ENCODE assay signal across 8 mouse cellular contexts in genomic region chr6:59024806-59025205, GRCm38 (mm10). TPM values are rescaled to one million over a fixed set of nuclear protein-coding genes. Genes with fewer than 3 reads are reported as not detected.
DNase-seq lines count a peak whose midpoint lies in the region; ATAC-seq and TF ChIP-seq lines count a peak whose summit lies in the region.

No protein-coding gene starts in this region.

- no peaks in the 10 kb centered on the region for H3K27me3 ChIP-seq in heart, embryonic 16.5 days (ENCODE audit: control insufficient read depth, insufficient read depth, low read length)
- no peaks in the 10 kb centered on the region for H3K27me3 ChIP-seq in embryonic facial prominence, embryonic 14.5 days (replicated peaks; ENCODE audit: control insufficient read depth, insufficient read depth, low read length)
- H3K27me3 ChIP-seq in hindbrain, postnatal 0 days (ENCODE audit: insufficient read depth, low read length): no peaks in the 10 kb centered on the region
- no peaks in the 10 kb centered on the region for H3K27me3 ChIP-seq in midbrain, embryonic 15.5 days (replicated peaks)

- no peak for TF ChIP-seq CTCF in hindbrain, postnatal 0 days (IDR thresholded peaks at IDR 0.05; ENCODE audit: low read depth)

- peaks cover 8% of the 10 kb centered on the region; the same call in 1 of the 2 replicates for H3K4me1 ChIP-seq in heart, embryonic 16.5 days (ENCODE audit: control insufficient read depth, insufficient read depth, low read length)
- H3K4me1 ChIP-seq in embryonic facial prominence, embryonic 14.5 days (ENCODE audit: control insufficient read depth, insufficient read depth, low read length): peaks cover 5% of the 10 kb centered on the region; the same call in 1 of the 2 replicates
- peaks cover 7% of the 10 kb centered on the region for H3K4me1 ChIP-seq in hindbrain, postnatal 0 days (ENCODE audit: insufficient read depth, low read length)
- H3K4me1 ChIP-seq in midbrain, embryonic 15.5 days: peaks cover 13% of the 10 kb centered on the region

- H3K36me3 ChIP-seq in heart, embryonic 16.5 days (ENCODE audit: control insufficient read depth, insufficient read depth): no peaks in the 10 kb centered on the region
- no peaks in the 10 kb centered on the region for H3K36me3 ChIP-seq in embryonic facial prominence, embryonic 14.5 days (ENCODE audit: control insufficient read depth, insufficient read depth, low read length)
- H3K36me3 ChIP-seq in hindbrain, postnatal 0 days (ENCODE audit: insufficient read depth, low read length): no peaks in the 10 kb centered on the region
- H3K36me3 ChIP-seq in midbrain, embryonic 15.5 days (replicated peaks): no peaks in the 10 kb centered on the region

- H3K27ac ChIP-seq in heart, embryonic 16.5 days (ENCODE audit: low read length): peak overlapping the region; percentile 74
- peak overlapping the region; percentile 64; the same call in 1 of the 2 replicates for H3K27ac ChIP-seq in embryonic facial prominence, embryonic 14.5 days (replicated peaks; ENCODE audit: low read depth, low read length)
- H3K27ac ChIP-seq in hindbrain, postnatal 0 days: peak overlapping the region; percentile 83; the same call in 1 of the 2 replicates
- peak overlapping the region; percentile 87 for H3K27ac ChIP-seq in midbrain, embryonic 15.5 days

- WGBS in heart, embryonic 16.5 days: 19% methylated on average over 3 of the region's 3 CpGs
- 16% methylated on average over 3 of the region's 3 CpGs for WGBS in embryonic facial prominence, embryonic 14.5 days
- 27% methylated on average over 3 of the region's 3 CpGs for WGBS in hindbrain, postnatal 0 days
- 28% methylated on average over 3 of the region's 3 CpGs for WGBS in midbrain, embryonic 15.5 days

- H3K9me3 ChIP-seq in heart, embryonic 16.5 days (replicated peaks; ENCODE audit: control insufficient read depth, low read length): no peaks in the 10 kb centered on the region
- no peaks in the 10 kb centered on the region for H3K9me3 ChIP-seq in embryonic facial prominence, embryonic 14.5 days (ENCODE audit: control insufficient read depth, low read length)
- no peaks in the 10 kb centered on the region for H3K9me3 ChIP-seq in hindbrain, postnatal 0 days (ENCODE audit: low read length)
- H3K9me3 ChIP-seq in midbrain, embryonic 15.5 days: no peaks in the 10 kb centered on the region

- H3K4me2 ChIP-seq in heart, embryonic 16.5 days (ENCODE audit: low read depth, low read length): peak overlapping the region; percentile 69
- H3K4me2 ChIP-seq in embryonic facial prominence, embryonic 14.5 days (ENCODE audit: low read depth, low read length): peak overlapping the region; percentile 68
- H3K4me2 ChIP-seq in hindbrain, postnatal 0 days (ENCODE audit: low read depth, low read length): peak overlapping the region; percentile 66
- H3K4me2 ChIP-seq in midbrain, embryonic 15.5 days: peak overlapping the region; percentile 59

- H3K9ac ChIP-seq in heart, embryonic 16.5 days (ENCODE audit: low read length): peak overlapping the region; percentile 53
- peak overlapping the region; percentile 52 for H3K9ac ChIP-seq in embryonic facial prominence, embryonic 14.5 days (ENCODE audit: low read depth, low read length)
- peak overlapping the region; percentile 62 for H3K9ac ChIP-seq in hindbrain, postnatal 0 days (replicated peaks; ENCODE audit: low read length)
- peak overlapping the region; percentile 65 for H3K9ac ChIP-seq in midbrain, embryonic 15.5 days

- H3K4me3 ChIP-seq in heart, embryonic 16.5 days (ENCODE audit: low read length): peak overlapping the region; percentile 69
- peak overlapping the region; percentile 52 for H3K4me3 ChIP-seq in embryonic facial prominence, embryonic 14.5 days (ENCODE audit: low read depth, low read length)
- peak overlapping the region; percentile 60 for H3K4me3 ChIP-seq in hindbrain, postnatal 0 days (ENCODE audit: low read length)
- peak overlapping the region; percentile 71 for H3K4me3 ChIP-seq in midbrain, embryonic 15.5 days

- no peak for ATAC-seq in heart, embryonic 16.5 days (replicated peaks; ENCODE audit: extremely low read depth, insufficient read depth, low FRiP score)
- ATAC-seq in embryonic facial prominence, embryonic 14.5 days (ENCODE audit: low read depth): no peak
- 0 out of 2 replicates have a peak, but pooled peaks have one; percentile 6 for ATAC-seq in hindbrain, postnatal 0 days
- peak; percentile 38 for ATAC-seq in midbrain, embryonic 15.5 days (replicated peaks)
- ATAC-seq in inflammation-experienced regulatory T-cells, adult 6 months: no peak

- DNase-seq in heart, adult 8-10 months (ENCODE audit: low spot score): no peak
- DNase-seq in embryonic facial prominence, embryonic 14.5 days (ENCODE audit: low spot score): peak; percentile 13
- no peak for DNase-seq in hindbrain, postnatal 0 days (ENCODE audit: low spot score)
- no peak for DNase-seq in thymus, postnatal 0 days (ENCODE audit: low spot score)
- no peak for DNase-seq in spleen, postnatal 36 days (ENCODE audit: low spot score in 2 of 2)

RNA-seq across cellular contexts. Expression of gene Fam13a, which starts 0.5 kb away (rescaled TPM):
- 10.6 and 12.3 TPM in 2 replicates for polyA plus RNA-seq in heart, embryonic 16.5 days (2015; fragmentation: Nextera tagmentation; extraction: Ambion mirVana)
- total RNA-seq in heart, adult 8-10 months (2022): 10 to 100 TPM; 23.5 to 28.1 (median 24.4) TPM
- 8.2 and 10.1 TPM in 2 replicates for polyA plus RNA-seq in embryonic facial prominence, embryonic 14.5 days (2014; fragmentation: Nextera tagmentation; extraction: Ambion mirVana)
- 2.9 and 5.1 TPM in 2 replicates for total RNA-seq in hindbrain, postnatal 0 days (2014; rRNA removed)
- polyA plus RNA-seq in hindbrain, postnatal 0 days (2015; fragmentation: Nextera tagmentation; extraction: Ambion mirVana): 14.3 and 14.4 TPM in 2 replicates
- polyA plus RNA-seq in midbrain, embryonic 15.5 days (2015; fragmentation: Nextera tagmentation; extraction: Ambion mirVana): 10.9 and 12.5 TPM in 2 replicates
- 3.9 and 4.7 TPM in 2 replicates for polyA plus RNA-seq in thymus, postnatal 0 days (2015; fragmentation: Nextera tagmentation; extraction: Ambion mirVana)
- polyA plus RNA-seq in inflammation-experienced regulatory T-cells, adult 6 months (2017; shearing (Covaris generic)): under 1 TPM in 2 of 3 experiments, not detected in 1; 0.27 to 0.29 TPM

Comparison
In these comparisons a context has a peak if more than half of its experiments do, and no peak if none do; other contexts are left out.
1. ATAC-seq: peak in hindbrain, postnatal 0 days (single experiment) and midbrain, embryonic 15.5 days (single experiment); none in heart, embryonic 16.5 days (single experiment), embryonic facial prominence, embryonic 14.5 days (single experiment) and inflammation-experienced regulatory T-cells, adult 6 months (single experiment).
2. Peak in every context shown above with its lines, with median percentiles within 50 percentile points of each other: H3K27ac ChIP-seq, H3K4me2 ChIP-seq, H3K4me3 ChIP-seq and H3K9ac ChIP-seq.